Mouse (Mus musculus): ENCODE results near the gene Matk. TPM values are rescaled to one million over a fixed set of nuclear protein-coding genes. Genes with fewer than 3 reads are reported as not detected.

Gene Matk
- polyA plus RNA-seq, 1 experiment from 2014 or later = 8.2 TPM

- Histone ChIP-seq H3K4me3 (ENCODE audit: low read length) (peak overlapping the region; percentile 6; the same call in 1 of the 2 replicates), H3K9me3 (ENCODE audit: low read length) (no peaks in the 10 kb centered on the region), H3K36me3 (ENCODE audit: insufficient read depth, low read length) (0 out of 2 replicates have a peak, but pooled peaks cover 7% of the 10 kb centered on the region), H3K27me3 (ENCODE audit: insufficient read depth, low read length) (peaks cover 18% of the 10 kb centered on the region), H3K4me2 (replicated peaks; ENCODE audit: low read depth, low read length) (0 out of 2 replicates have a peak overlapping the region, but pooled peaks have one; percentile 5), H3K9ac (replicated peaks; ENCODE audit: low read length) (no peak overlapping the region), H3K27ac (ENCODE audit: low read length) (no peak overlapping the region), H3K4me1 (ENCODE audit: insufficient read depth, low read length) (peaks cover 13% of the 10 kb centered on the region; the same call in 1 of the 2 replicates)
- ATAC-seq (ENCODE audit: low FRiP score, low TSS enrichment) = no peak
- WGBS = 32% methylated on average over 10 of the region's 10 CpGs
Observed at GRCm38 (mm10) chr10:81279496-81279895, 26.8 kb downstream of the Matk start.

GRCm38 (mm10) chr10:81284189-81284588, 31.5 kb downstream of the Matk start:
- no peak overlapping the region for H3K9ac ChIP-seq (replicated peaks; ENCODE audit: low read length)
- H3K4me1 ChIP-seq (ENCODE audit: insufficient read depth, low read length) = peaks cover 37% of the 10 kb centered on the region
- H3K36me3 ChIP-seq (ENCODE audit: insufficient read depth, low read length) = no peaks in the 10 kb centered on the region
- H3K27ac ChIP-seq (ENCODE audit: low read length) = peak overlapping the region; percentile 71
- no peaks in the 10 kb centered on the region for H3K9me3 ChIP-seq (ENCODE audit: low read length)
- H3K27me3 ChIP-seq (ENCODE audit: insufficient read depth, low read length) = peaks cover 27% of the 10 kb centered on the region
- ATAC-seq (ENCODE audit: low FRiP score, low TSS enrichment) = no peak; the same call in 1 of the 2 replicates
- peak overlapping the region; percentile 81 for H3K4me2 ChIP-seq (replicated peaks; ENCODE audit: low read depth, low read length)
- 48% methylated on average over 6 of the region's 6 CpGs for WGBS
- peak overlapping the region; percentile 61 for H3K4me3 ChIP-seq (ENCODE audit: low read length)

GRCm38 (mm10) chr10:81284719-81285118, 32.0 kb downstream of the Matk start:
- H3K4me3 ChIP-seq (ENCODE audit: low read length) = peak overlapping the region; percentile 61
- H3K4me2 ChIP-seq (replicated peaks; ENCODE audit: low read depth, low read length) = peak overlapping the region; percentile 81
- H3K9me3 ChIP-seq (ENCODE audit: low read length) = no peaks in the 10 kb centered on the region
- H3K9ac ChIP-seq (replicated peaks; ENCODE audit: low read length) = peak overlapping the region; percentile 74
- peaks cover 32% of the 10 kb centered on the region for H3K4me1 ChIP-seq (ENCODE audit: insufficient read depth, low read length)
- peaks cover 28% of the 10 kb centered on the region for H3K27me3 ChIP-seq (ENCODE audit: insufficient read depth, low read length)
- no peaks in the 10 kb centered on the region for H3K36me3 ChIP-seq (ENCODE audit: insufficient read depth, low read length)
- peak overlapping the region; percentile 71 for H3K27ac ChIP-seq (ENCODE audit: low read length)
- ATAC-seq (ENCODE audit: low FRiP score, low TSS enrichment) = peak; percentile 33; the same call in 1 of the 2 replicates
- 7% methylated on average over 17 of the region's 17 CpGs for WGBS

GRCm38 (mm10) chr10:81285694-81286450, 33.1 kb downstream of the Matk start:
- peak; percentile 64 for ATAC-seq (ENCODE audit: low FRiP score, low TSS enrichment)

GRCm38 (mm10) chr10:81286586-81286985, 33.9 kb downstream of the Matk start:
- no peak for ATAC-seq (ENCODE audit: low FRiP score, low TSS enrichment)
- Histone ChIP-seq H3K4me1 (ENCODE audit: insufficient read depth, low read length) (peaks cover 34% of the 10 kb centered on the region), H3K27ac (ENCODE audit: low read length) (peak overlapping the region; percentile 8; the same call in 1 of the 2 replicates), H3K4me2 (replicated peaks; ENCODE audit: low read depth, low read length) (peak overlapping the region; percentile 81), H3K9ac (replicated peaks; ENCODE audit: low read length) (no peak overlapping the region; the same call in 1 of the 2 replicates), H3K36me3 (ENCODE audit: insufficient read depth, low read length) (no peaks in the 10 kb centered on the region), H3K27me3 (ENCODE audit: insufficient read depth, low read length) (peaks cover 44% of the 10 kb centered on the region), H3K9me3 (ENCODE audit: low read length) (no peaks in the 10 kb centered on the region), H3K4me3 (ENCODE audit: low read length) (no peak overlapping the region)
- 34% methylated on average over 6 of the region's 6 CpGs for WGBS

More at GRCm38 (mm10) chr10:81285694-81286450, 33.1 kb downstream of the Matk start:
- H3K36me3 ChIP-seq (ENCODE audit: insufficient read depth, low read length) = no peaks in the 10 kb centered on the region
- no peaks in the 10 kb centered on the region for H3K9me3 ChIP-seq (ENCODE audit: low read length)
- peaks cover 37% of the 10 kb centered on the region for H3K27me3 ChIP-seq (ENCODE audit: insufficient read depth, low read length)
- 3% methylated on average over 54 of the region's 54 CpGs for WGBS
- H3K4me1 ChIP-seq (ENCODE audit: insufficient read depth, low read length) = peaks cover 34% of the 10 kb centered on the region
- H3K4me2 ChIP-seq (replicated peaks; ENCODE audit: low read depth, low read length) = peak overlapping the region; percentile 81
- H3K9ac ChIP-seq (replicated peaks; ENCODE audit: low read length) = peak overlapping the region; percentile 74
- H3K4me3 ChIP-seq (ENCODE audit: low read length) = peak overlapping the region; percentile 61
- peak overlapping the region; percentile 40; the same call in 1 of the 2 replicates for H3K27ac ChIP-seq (ENCODE audit: low read length)

- H3K27me3 ChIP-seq (ENCODE audit: insufficient read depth, low read length) = peaks cover 45% of the 10 kb centered on the region
- no peaks in the 10 kb centered on the region for H3K9me3 ChIP-seq (ENCODE audit: low read length)
- ATAC-seq (ENCODE audit: low FRiP score, low TSS enrichment) = no peak
- no peak overlapping the region for H3K4me3 ChIP-seq (ENCODE audit: low read length)
- no peak overlapping the region for H3K27ac ChIP-seq (ENCODE audit: low read length)
- no peak overlapping the region for H3K9ac ChIP-seq (replicated peaks; ENCODE audit: low read length)
- H3K36me3 ChIP-seq (ENCODE audit: insufficient read depth, low read length) = no peaks in the 10 kb centered on the region
- WGBS = 56% methylated on average over 8 of the region's 8 CpGs
- no peak overlapping the region; the same call in 1 of the 2 replicates for H3K4me2 ChIP-seq (replicated peaks; ENCODE audit: low read depth, low read length)
- peaks cover 37% of the 10 kb centered on the region for H3K4me1 ChIP-seq (ENCODE audit: insufficient read depth, low read length)
Observed at GRCm38 (mm10) chr10:81287513-81288157, 34.9 kb downstream of the Matk start.

GRCm38 (mm10) chr10:81288601-81289000, 35.9 kb downstream of the Matk start:
- no peak for ATAC-seq (ENCODE audit: low FRiP score, low TSS enrichment)
- Histone ChIP-seq H3K27ac (ENCODE audit: low read length) (no peak overlapping the region), H3K4me1 (ENCODE audit: insufficient read depth, low read length) (peaks cover 37% of the 10 kb centered on the region), H3K4me3 (ENCODE audit: low read length) (no peak overlapping the region), H3K9ac (replicated peaks; ENCODE audit: low read length) (no peak overlapping the region), H3K9me3 (ENCODE audit: low read length) (no peaks in the 10 kb centered on the region), H3K4me2 (replicated peaks; ENCODE audit: low read depth, low read length) (no peak overlapping the region; the same call in 1 of the 2 replicates), H3K36me3 (ENCODE audit: insufficient read depth, low read length) (no peaks in the 10 kb centered on the region), H3K27me3 (ENCODE audit: insufficient read depth, low read length) (peaks cover 37% of the 10 kb centered on the region)
- 31% methylated on average over 6 of the region's 6 CpGs for WGBS

GRCm38 (mm10) chr10:81289278-81289677, 36.5 kb downstream of the Matk start:
- H3K27ac ChIP-seq (ENCODE audit: low read length) = no peak overlapping the region
- H3K27me3 ChIP-seq (ENCODE audit: insufficient read depth, low read length) = peaks cover 31% of the 10 kb centered on the region
- 2% methylated on average over 7 of the region's 7 CpGs for WGBS
- peak overlapping the region; percentile 34; the same call in 1 of the 2 replicates for H3K9ac ChIP-seq (replicated peaks; ENCODE audit: low read length)
- H3K4me1 ChIP-seq (ENCODE audit: insufficient read depth, low read length) = peaks cover 39% of the 10 kb centered on the region
- peak overlapping the region; percentile 44 for H3K4me2 ChIP-seq (replicated peaks; ENCODE audit: low read depth, low read length)
- H3K9me3 ChIP-seq (ENCODE audit: low read length) = no peaks in the 10 kb centered on the region
- no peak overlapping the region for H3K4me3 ChIP-seq (ENCODE audit: low read length)
- H3K36me3 ChIP-seq (ENCODE audit: insufficient read depth, low read length) = no peaks in the 10 kb centered on the region
- no peak for ATAC-seq (ENCODE audit: low FRiP score, low TSS enrichment)

- Histone ChIP-seq H3K4me3 (ENCODE audit: low read length) (no peak overlapping the region), H3K4me1 (ENCODE audit: insufficient read depth, low read length) (peaks cover 41% of the 10 kb centered on the region), H3K27me3 (ENCODE audit: insufficient read depth, low read length) (peaks cover 26% of the 10 kb centered on the region), H3K4me2 (replicated peaks; ENCODE audit: low read depth, low read length) (peak overlapping the region; percentile 44), H3K9ac (replicated peaks; ENCODE audit: low read length) (peak overlapping the region; percentile 34; the same call in 1 of the 2 replicates), H3K27ac (ENCODE audit: low read length) (no peak overlapping the region), H3K36me3 (ENCODE audit: insufficient read depth, low read length) (no peaks in the 10 kb centered on the region), H3K9me3 (ENCODE audit: low read length) (no peaks in the 10 kb centered on the region)
- WGBS = 52% methylated on average over 14 of the region's 14 CpGs
- no peak for ATAC-seq (ENCODE audit: low FRiP score, low TSS enrichment)
Observed at GRCm38 (mm10) chr10:81289811-81290210, 37.1 kb downstream of the Matk start.
